Mouse (Mus musculus): ENCODE measurements at regions not wholly inside any gene's neighbourhood (a gene's known extent, or its start where the extent isn't known, plus 50 kb on each side); places are given as distances from the start of the nearest gene placed in this dataset.

DNA sequence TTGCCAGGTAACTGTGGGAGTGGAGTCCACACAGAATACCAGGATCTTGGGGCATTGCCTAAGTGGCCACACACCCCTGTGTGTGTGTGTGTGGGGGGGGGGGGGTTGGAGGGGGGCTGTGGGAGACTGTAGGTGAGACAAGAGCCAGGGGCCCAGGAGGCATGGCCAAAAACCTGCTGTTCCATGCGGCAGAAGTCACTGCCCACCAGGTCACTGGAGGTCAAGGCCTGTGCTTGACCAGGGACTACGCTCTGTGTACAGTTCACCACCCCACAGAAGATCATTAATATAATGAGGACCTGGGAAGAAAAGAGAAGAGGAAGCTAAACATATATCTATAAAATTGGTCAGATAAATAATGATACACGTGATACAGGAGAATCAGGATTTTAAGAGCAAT lies 889.5 kb downstream of the Ankrd7 start:
- DNase-seq, result no peak

DNA sequence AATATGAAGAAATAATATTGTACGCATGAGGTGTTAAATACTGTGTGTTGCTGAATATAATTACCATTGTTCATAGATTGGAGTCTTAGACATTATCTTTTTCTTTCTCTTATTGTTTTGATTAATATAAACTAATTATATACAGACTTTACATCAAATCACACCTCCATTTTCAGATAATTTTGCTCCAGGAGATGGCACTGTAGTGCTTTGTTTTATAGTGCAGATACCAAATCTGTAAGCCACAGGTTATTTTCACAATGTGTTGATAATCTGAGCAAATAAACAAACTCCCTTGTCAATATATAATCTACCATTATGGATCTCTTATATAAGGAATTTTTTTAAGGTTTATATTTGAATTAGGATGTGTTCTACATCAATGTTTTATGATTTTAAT lies 899.3 kb downstream of the Ankrd7 start:
- DNase-seq, result peak; percentile 54 to 73

All from cerebellum, postnatal 14 days (tissue).